Mouse (Mus musculus) gastrocnemius, adult 8-10 months (tissue): ENCODE measurements at regions not wholly inside any gene's neighbourhood (a gene's known extent, or its start where the extent isn't known, plus 50 kb on each side); places are given as distances from the start of the nearest gene placed in this dataset.

ENCODE experiments used
- DNase-seq, 2 experiments: peaks; one replicate each; pipeline ENCODE4 v3.0.0; 2022; ENCODE audit warnings: low spot score in 2 of 2

GRCm38 (mm10) chr12:7919709-7920324 is 57.6 kb upstream of the Apob start:
- DNase-seq = no peak

DNA sequence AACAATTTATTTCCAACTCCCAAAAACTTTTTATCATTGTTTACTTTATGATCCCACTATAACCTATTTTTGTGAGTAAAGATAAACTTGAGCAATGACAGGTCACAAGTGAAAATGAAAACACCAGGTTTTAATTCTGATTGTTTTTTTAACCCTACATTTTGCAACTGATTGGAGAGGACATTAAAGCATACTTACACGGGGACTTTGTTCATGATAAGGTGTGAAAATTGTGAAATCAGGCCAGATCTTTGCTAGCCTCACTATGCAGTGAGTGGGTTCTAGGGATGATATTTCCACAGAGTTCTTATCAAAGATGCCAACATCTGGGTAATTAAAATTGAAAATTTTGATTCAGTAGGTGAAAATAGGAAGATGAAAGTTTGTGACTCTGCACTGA is 56.6 kb upstream of the Apob start:
- no peak for DNase-seq
